Mouse (Mus musculus) cortical plate, adult 2 months (tissue): ENCODE measurements at regions not wholly inside any gene's neighbourhood (a gene's known extent, or its start where the extent isn't known, plus 50 kb on each side); places are given as distances from the start of the nearest gene placed in this dataset.

Experiments
- CTCF ChIP-seq: fragments of 200-500 bp; IDR thresholded peaks from 2 replicates; pipeline ENCODE4 v1.5.1; 2011; ENCODE audit warnings: mild to moderate bottlenecking, control low read depth, low read length; ENCODE audit not compliant: insufficient read depth; ENCODE audit errors: extremely low read depth
- POLR2A ChIP-seq: fragments of 200-500 bp; IDR thresholded peaks from 2 replicates; pipeline ENCODE4 v1.6.1; 2011; ENCODE audit warnings: mild to moderate bottlenecking, low read length, control low read depth; ENCODE audit not compliant: insufficient read depth; ENCODE audit errors: extremely low read depth

DNA sequence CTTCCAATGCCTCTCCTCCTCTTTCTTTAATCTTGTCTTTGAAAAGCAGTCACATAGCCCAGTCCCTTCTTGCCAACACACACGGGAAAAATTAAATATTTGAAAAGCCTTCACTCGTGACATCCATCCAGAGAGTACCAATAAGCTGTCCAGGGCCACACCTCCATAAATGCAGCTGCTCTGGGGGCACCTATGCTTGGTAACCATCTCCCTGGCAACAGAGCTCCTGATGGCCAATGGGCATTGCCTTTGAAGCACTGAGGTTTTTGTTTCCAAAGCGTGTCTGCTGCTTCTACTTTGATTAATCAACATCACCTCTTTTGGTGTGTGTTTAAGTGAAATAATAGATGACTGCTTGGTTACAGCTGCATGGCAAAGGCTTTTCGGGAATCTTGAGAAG, 319.1 kb downstream of the Icos start:
- TF ChIP-seq POLR2A: no peak
- no peak for TF ChIP-seq CTCF
